Mouse (Mus musculus): ENCODE measurements around the gene Kif26b.

Kif26b gene

GRCm38 (mm10) chr1:178936976-178937375 is 408.1 kb downstream of the Kif26b start:
- DNase-seq, result no peak

GRCm38 (mm10) chr1:178940353-178940752 is 411.4 kb downstream of the Kif26b start:
- DNase-seq, result no peak

GRCm38 (mm10) chr1:178942251-178942963 is 413.5 kb downstream of the Kif26b start:
- no peak for DNase-seq

- DNase-seq, result no peak
Measured at GRCm38 (mm10) chr1:178952910-178953309, 424.0 kb downstream of the Kif26b start.

GRCm38 (mm10) chr1:178958641-178959040 is 429.7 kb downstream of the Kif26b start:
- DNase-seq, result no peak

GRCm38 (mm10) chr1:178960015-178960559 is 431.2 kb downstream of the Kif26b start:
- DNase-seq, result peak; percentile 20 to 83

- no peak for DNase-seq
Measured at GRCm38 (mm10) chr1:178961661-178962060, 432.7 kb downstream of the Kif26b start.

- no peak for DNase-seq
Measured at GRCm38 (mm10) chr1:178972055-178972454, 443.1 kb downstream of the Kif26b start.

GRCm38 (mm10) chr1:178978617-178979245 is 449.8 kb downstream of the Kif26b start:
- no peak for DNase-seq

- no peak for DNase-seq
Measured at GRCm38 (mm10) chr1:178980185-178980584, 451.3 kb downstream of the Kif26b start.

- no peak for DNase-seq
Measured at GRCm38 (mm10) chr1:178981641-178982040, 452.7 kb downstream of the Kif26b start.

- DNase-seq, result peak; percentile 67 to 77
Measured at GRCm38 (mm10) chr1:178988176-178988575, 459.3 kb downstream of the Kif26b start.
